ENCODE assay signal across 22 mouse cellular contexts in genomic region chr2:93161914-93162664, GRCm38 (mm10). TPM values are rescaled to one million over a fixed set of nuclear protein-coding genes. Genes with fewer than 3 reads are reported as not detected.
DNase-seq lines count a peak whose midpoint lies in the region; ATAC-seq lines count a peak whose summit lies in the region.
"Had no signal": no experiment of that assay in that cellular context is flagged by ENCODE, and none has a peak within 500 bp of the region (broad histone marks: within the 10 kb centered on the region; RNA-seq: fewer than 3 reads in every experiment).

No protein-coding gene starts in this region.

- no peaks in the 10 kb centered on the region for H3K27me3 ChIP-seq in heart, embryonic 16.5 days (ENCODE audit: control insufficient read depth, insufficient read depth, low read length)
- H3K27me3 ChIP-seq: forebrain, embryonic 13.5 days; neural tube, embryonic 13.5 days; stomach, embryonic 15.5 days had no signal

- 67% methylated on average over 7 of the region's 7 CpGs for WGBS in heart, embryonic 16.5 days

- no peak overlapping the region for H3K4me2 ChIP-seq in heart, embryonic 16.5 days (ENCODE audit: low read depth, low read length)
- H3K4me2 ChIP-seq: forebrain, embryonic 13.5 days; liver, embryonic 15.5 days; neural tube, embryonic 13.5 days; stomach, embryonic 15.5 days had no signal

- DNase-seq in heart, postnatal 36 days = no peak
- DNase-seq in spleen, postnatal 36 days (ENCODE audit: low spot score in 2 of 2) = peak; percentile 30 to 58
- DNase-seq in spleen, postnatal 10 days (ENCODE audit: low spot score in 2 of 2) = no peak
- no peak for DNase-seq in ovary, postnatal 36 days (ENCODE audit: low spot score)
- no peak for DNase-seq in cerebellum, postnatal 36 days
- DNase-seq: adrenal gland, adult 2 months; cerebellum, adult 11 months; cerebellum, postnatal 25 days; kidney, adult 18-20 months; right cerebral cortex, postnatal 4 days; thymus, adult 2 months had no signal

- H3K36me3 ChIP-seq in heart, embryonic 16.5 days (ENCODE audit: control insufficient read depth, insufficient read depth) = no peaks in the 10 kb centered on the region
- H3K36me3 ChIP-seq: embryonic facial prominence, embryonic 10.5 days; liver, embryonic 15.5 days; midbrain, embryonic 10.5 days; neural tube, embryonic 13.5 days; stomach, embryonic 15.5 days had no signal

- H3K4me3 ChIP-seq in heart, embryonic 16.5 days (ENCODE audit: low read length) = no peak overlapping the region
- H3K4me3 ChIP-seq: embryonic facial prominence, embryonic 10.5 days; forebrain, embryonic 13.5 days; left cerebral cortex, adult 2 months; liver, embryonic 15.5 days; midbrain, embryonic 10.5 days; neural tube, embryonic 13.5 days; stomach, embryonic 15.5 days had no signal

- H3K4me1 ChIP-seq in heart, embryonic 16.5 days (ENCODE audit: control insufficient read depth, insufficient read depth, low read length) = peaks cover 20% of the 10 kb centered on the region

- peak overlapping the region; percentile 34; the same call in 1 of the 2 replicates for H3K27ac ChIP-seq in heart, embryonic 16.5 days (ENCODE audit: low read length)
- H3K27ac ChIP-seq: embryonic facial prominence, embryonic 10.5 days; forebrain, embryonic 13.5 days; left cerebral cortex, adult 2 months; liver, embryonic 15.5 days; midbrain, embryonic 10.5 days; neural tube, embryonic 13.5 days; stomach, embryonic 15.5 days had no signal

- no peaks in the 10 kb centered on the region for H3K9me3 ChIP-seq in heart, embryonic 16.5 days (replicated peaks; ENCODE audit: control insufficient read depth, low read length)
- H3K9me3 ChIP-seq: embryonic facial prominence, embryonic 10.5 days; forebrain, embryonic 13.5 days; liver, embryonic 15.5 days; midbrain, embryonic 10.5 days; neural tube, embryonic 13.5 days; stomach, embryonic 15.5 days had no signal

- no peak overlapping the region for H3K9ac ChIP-seq in heart, embryonic 16.5 days (ENCODE audit: low read length)
- H3K9ac ChIP-seq: forebrain, embryonic 13.5 days; liver, embryonic 15.5 days; neural tube, embryonic 13.5 days; stomach, embryonic 15.5 days had no signal

- no peak for ATAC-seq in heart, embryonic 16.5 days (replicated peaks; ENCODE audit: extremely low read depth, insufficient read depth, low FRiP score)
- peak; percentile 76 for ATAC-seq in granulocyte monocyte progenitor cell, adult 5-6 weeks (replicated peaks; ENCODE audit: poor library complexity, severe bottlenecking)
- ATAC-seq: CD4-positive, CD25-positive, alpha-beta regulatory T cell, adult 4 months; forebrain, embryonic 13.5 days; hindbrain, embryonic 16.5 days had no signal

- intact Hi-C loops in heart, postnatal 36 days (cut with DNase I) = loop anchor here (1.0 to 2.0 kb wide), 2 partner anchors 19 to 27 kb away; no protein-coding TSS in a partner anchor

RNA-seq across cellular contexts. Expression of gene Trp53i11, which starts 25.3 kb away (rescaled TPM):
- 28.3 and 38.6 TPM in 2 replicates for polyA plus RNA-seq in heart, embryonic 16.5 days (2015; fragmentation: Nextera tagmentation; extraction: Ambion mirVana)
- 10 to 100 TPM; 32.8 to 43.4 TPM for total RNA-seq in heart, postnatal 36 days (2021)
- 3.6 and 4.5 TPM in 2 replicates for total RNA-seq in granulocyte monocyte progenitor cell, adult 5-6 weeks (2014; fragmentation: Nextera tagmentation)
- 0.39 and 0.82 TPM in 2 replicates for total RNA-seq in granulocyte monocyte progenitor cell, adult 5-6 weeks (2017)

Comparison
In these comparisons a context has a peak if more than half of its experiments do, and no peak if none do; other contexts are left out.
1. DNase-seq: peak in spleen, postnatal 36 days (2 of 2); none in heart, postnatal 36 days (0 of 2), spleen, postnatal 10 days (0 of 2), ovary, postnatal 36 days (single experiment) and cerebellum, postnatal 36 days (0 of 2).
2. RNA of gene Trp53i11, which starts 25.3 kb away (total RNA-seq): 32.8 to 43.4 TPM in heart, postnatal 36 days; 0.39 to 4.5 TPM in granulocyte monocyte progenitor cell, adult 5-6 weeks; every median in the first group is over 4 times any median in the second.